Mouse (Mus musculus) stomach, postnatal 0 days (tissue): ENCODE measurements at regions not wholly inside any gene's neighbourhood (a gene's known extent, or its start where the extent isn't known, plus 50 kb on each side); places are given as distances from the start of the nearest gene placed in this dataset.

Source experiments
- ATAC-seq: fragments of 200-750 bp; cut with Nextera tagmentation; 2 replicates; pipeline ENCODE4 v1.8.0; 2017; ENCODE audit not compliant: low FRiP score, low TSS enrichment
- DNase-seq: peaks from one replicate; pipeline ENCODE4 v3.0.0-alpha.2; 2016; ENCODE audit warnings: low spot score
- H3K27ac ChIP-seq: fragments of 300-500 bp; sonication (generic); replicated peaks from 2 replicates; pipeline ENCODE4 v1.5.1; 2014; ENCODE audit warnings: mild to moderate bottlenecking, control low read depth
- H3K27me3 ChIP-seq: fragments of 300-500 bp; sonication (generic); 2 replicates; pipeline ENCODE4 v1.6.1; 2014; ENCODE audit warnings: low read length; ENCODE audit not compliant: control insufficient read depth, insufficient read depth
- H3K36me3 ChIP-seq: fragments of 300-500 bp; sonication (generic); 2 replicates; pipeline ENCODE4 v1.6.1; 2014; ENCODE audit warnings: low read length, mixed read lengths; ENCODE audit not compliant: control insufficient read depth, insufficient read depth
- H3K4me1 ChIP-seq: fragments of 300-500 bp; sonication (generic); replicated peaks from 2 replicates; pipeline ENCODE4 v1.6.1; 2014; ENCODE audit warnings: antibody characterized with exemption; ENCODE audit not compliant: control insufficient read depth, insufficient read depth
- H3K4me2 ChIP-seq: fragments of 300-500 bp; sonication (generic); replicated peaks from 2 replicates; pipeline ENCODE4 v1.6.1; 2014; ENCODE audit warnings: low read depth, mild to moderate bottlenecking, control low read depth, moderate library complexity
- H3K4me3 ChIP-seq: fragments of 300-500 bp; sonication (generic); 2 replicates; pipeline ENCODE4 v1.5.1; 2014; ENCODE audit warnings: low read depth, low read length, control low read depth
- H3K9ac ChIP-seq: fragments of 300-500 bp; sonication (generic); 2 replicates; pipeline ENCODE4 v1.6.1; 2014; ENCODE audit warnings: mild to moderate bottlenecking, low read length, control low read depth, mixed read lengths
- H3K9me3 ChIP-seq: fragments of 300-500 bp; sonication (generic); 2 replicates; pipeline ENCODE4 v1.6.1; 2016; ENCODE audit warnings: low read length; ENCODE audit not compliant: control insufficient read depth
- CTCF ChIP-seq: IDR thresholded peaks from 2 replicates; pipeline ENCODE4 v1.5.1; 2016; ENCODE audit warnings: antibody characterized with exemption, low read depth, mild to moderate bottlenecking, moderate library complexity
- EP300 ChIP-seq: optimal IDR thresholded peaks from 2 replicates; pipeline ENCODE3; 2016; ENCODE audit warnings: antibody characterized with exemption
- WGBS: fragments of 180-500 bp; shearing (Covaris S2); extraction: QIAGEN DNeasy Blood & Tissue Kit; methylation state at CpG from one replicate; pipeline ENCODE4 v1.1.7; 2014; 5-methylcytosine and 5-hydroxymethylcytosine counted together

DNA sequence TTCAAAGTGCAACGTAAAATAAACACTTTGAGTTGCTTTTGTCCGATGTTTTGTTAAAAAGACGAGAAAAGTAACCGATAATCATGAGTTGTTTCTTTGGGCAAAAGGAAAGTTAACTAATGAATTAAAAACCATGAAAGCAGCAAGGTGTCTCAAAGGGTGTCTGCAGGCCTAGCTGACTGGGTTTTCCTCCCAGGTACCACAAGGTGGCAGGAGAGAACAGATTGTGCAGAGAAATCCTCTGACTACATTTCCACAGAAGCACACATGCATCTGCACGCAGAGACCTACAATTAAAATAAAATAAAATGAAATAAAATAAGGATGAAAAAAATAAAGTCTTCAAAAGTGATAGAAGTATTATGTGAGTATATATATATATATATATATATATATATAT, 212.4 kb upstream of the Foxg1 start:
- ATAC-seq (no peak), DNase-seq (no peak)
- Histone ChIP-seq H3K4me1 (no peaks in the 10 kb centered on the region), H3K4me3 (no peak overlapping the region), H3K9me3 (no peaks in the 10 kb centered on the region), H3K27me3 (no peaks in the 10 kb centered on the region), H3K9ac (no peak overlapping the region), H3K4me2 (no peak overlapping the region), H3K27ac (no peak overlapping the region), H3K36me3 (no peaks in the 10 kb centered on the region)
- TF ChIP-seq EP300 = no peak
- peak; percentile 62 for TF ChIP-seq CTCF
- 50% methylated on average over 5 of the region's 5 CpGs for WGBS

DNA sequence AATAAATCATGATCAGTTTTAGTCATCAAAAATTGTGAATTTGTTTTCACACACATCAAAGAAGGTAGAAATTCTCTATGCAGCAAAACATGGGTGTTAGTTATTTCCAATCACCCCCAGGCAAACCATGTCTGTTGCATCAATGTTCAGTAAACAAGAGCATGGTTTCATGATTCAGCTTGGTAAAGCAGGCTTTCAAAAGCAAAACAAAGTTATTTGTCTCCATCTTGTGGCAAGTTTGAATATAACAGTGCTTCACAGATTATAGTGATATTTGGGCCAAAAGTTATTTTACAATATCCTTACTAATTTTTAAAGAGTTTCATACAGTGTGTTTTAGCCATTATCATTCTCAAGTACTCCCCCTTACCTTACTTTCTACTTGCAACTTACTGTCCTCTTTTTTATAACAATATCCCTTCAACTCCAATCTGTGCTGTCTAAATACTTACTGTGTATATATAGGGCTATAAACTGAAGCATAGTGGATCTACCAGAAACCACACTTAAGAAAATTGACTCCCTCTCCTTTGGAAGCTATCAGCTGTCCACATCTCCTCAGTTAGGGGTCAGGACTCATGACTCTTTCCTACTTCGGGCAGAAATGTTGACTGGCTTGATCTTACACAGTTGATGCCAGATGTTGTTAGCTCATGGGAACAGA, 211.3 kb upstream of the Foxg1 start:
- Histone ChIP-seq H3K27ac (no peak overlapping the region), H3K9me3 (no peaks in the 10 kb centered on the region), H3K36me3 (no peaks in the 10 kb centered on the region), H3K4me2 (no peak overlapping the region), H3K9ac (no peak overlapping the region), H3K4me3 (no peak overlapping the region), H3K4me1 (no peaks in the 10 kb centered on the region), H3K27me3 (no peaks in the 10 kb centered on the region)
- TF ChIP-seq EP300 = no peak
- TF ChIP-seq CTCF = peak; percentile 67
- ATAC-seq (no peak), DNase-seq (no peak)
- WGBS = 41% methylated on average over 1 of the region's 1 CpGs

DNA sequence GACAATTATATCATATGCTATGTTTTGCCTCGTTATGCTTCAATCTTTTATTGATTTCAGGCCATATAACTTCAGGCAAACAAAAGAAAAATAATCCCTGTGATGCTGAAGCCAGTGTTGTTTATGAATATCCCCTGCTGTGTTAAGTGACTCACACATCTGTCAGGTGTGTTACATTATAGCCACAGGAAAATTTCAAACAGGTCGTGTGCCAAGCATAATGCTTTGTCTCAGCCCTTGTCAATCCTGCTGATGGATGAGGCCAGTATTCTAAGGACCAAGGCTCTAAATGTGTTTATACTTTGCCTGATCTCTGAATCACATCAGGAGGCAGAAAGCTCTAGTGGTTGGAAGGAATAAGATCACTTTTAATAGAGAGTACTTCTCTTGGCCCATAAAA, 191.1 kb upstream of the Foxg1 start:
- WGBS = 20% methylated on average over 2 of the region's 2 CpGs
- no peaks in the 10 kb centered on the region for H3K27me3 ChIP-seq
- H3K9ac ChIP-seq = no peak overlapping the region
- H3K36me3 ChIP-seq = no peaks in the 10 kb centered on the region
- H3K4me3 ChIP-seq = no peak overlapping the region
- no peak overlapping the region for H3K27ac ChIP-seq
- no peak for DNase-seq
- H3K4me2 ChIP-seq = no peak overlapping the region
- TF ChIP-seq EP300 (no peak), CTCF (no peak)
- H3K4me1 ChIP-seq = no peaks in the 10 kb centered on the region
- no peak for ATAC-seq
- no peaks in the 10 kb centered on the region for H3K9me3 ChIP-seq

DNA sequence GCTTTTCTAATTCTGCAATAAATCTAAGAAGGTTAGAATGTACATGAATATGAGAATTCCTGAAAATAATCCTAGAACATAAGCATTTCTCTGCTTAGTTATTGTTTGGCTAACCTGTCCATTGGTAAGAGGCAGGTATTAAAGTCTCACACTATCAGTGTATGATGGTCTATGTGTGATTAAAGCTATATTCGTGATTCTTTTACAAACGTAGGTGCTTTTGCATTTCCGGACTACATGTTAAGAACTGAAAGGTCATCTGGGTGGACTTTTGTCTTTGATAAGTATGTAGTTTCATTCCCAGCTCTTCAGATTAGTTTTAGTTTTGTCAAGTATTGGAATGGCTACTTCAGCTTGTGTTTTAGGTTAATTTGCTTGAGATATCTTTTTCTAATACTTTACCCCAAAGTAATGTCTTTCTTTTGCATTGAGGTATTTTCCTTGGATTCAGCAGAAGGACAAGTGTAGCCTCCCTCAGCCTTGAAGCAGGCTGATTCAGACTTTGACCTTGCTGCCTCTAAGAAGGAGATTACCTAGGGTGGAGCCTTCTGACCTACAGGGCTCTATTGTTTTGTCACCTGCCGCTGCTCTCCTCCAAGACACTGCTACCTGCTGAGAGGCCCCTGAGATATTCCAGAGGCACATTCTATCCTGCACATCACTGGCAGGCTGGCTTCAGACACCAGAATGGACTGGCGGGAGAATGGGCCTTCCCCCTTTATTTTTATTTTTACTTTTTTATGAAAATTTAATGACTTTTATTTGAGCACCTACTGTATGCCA, 148.7 kb upstream of the Foxg1 start:
- H3K4me1 ChIP-seq = no peaks in the 10 kb centered on the region
- WGBS = 70% methylated on average over 5 of the region's 5 CpGs
- TF ChIP-seq EP300 (no peak), CTCF (no peak)
- H3K4me3 ChIP-seq = no peak overlapping the region
- no peaks in the 10 kb centered on the region for H3K36me3 ChIP-seq
- ATAC-seq (no peak), DNase-seq (no peak)
- no peak overlapping the region for H3K9ac ChIP-seq
- no peak overlapping the region for H3K4me2 ChIP-seq
- no peaks in the 10 kb centered on the region for H3K27me3 ChIP-seq
- no peaks in the 10 kb centered on the region for H3K9me3 ChIP-seq
- H3K27ac ChIP-seq = no peak overlapping the region
